Comparison of ENCODE assay signal across 9 mouse cellular contexts in genomic region chr2:19263375-19263774, GRCm38 (mm10).
A peak's percentile ranks its signal among the peaks of the same experiment; 100 is the strongest.
DNase-seq lines count a peak whose midpoint lies in the region; ATAC-seq and TF ChIP-seq lines count a peak whose summit lies in the region.
"Had no signal": no experiment of that assay in that cellular context is flagged by ENCODE, and none has a peak within 500 bp of the region (broad histone marks: within the 10 kb centered on the region; RNA-seq: fewer than 3 reads in every experiment).

No protein-coding gene starts in this region.

- peak; percentile 32 for TF ChIP-seq CTCF in heart, postnatal 0 days (IDR thresholded peaks at IDR 0.05; ENCODE audit: low read depth)
- peak; percentile 18; the same call in 1 of the 2 replicates for TF ChIP-seq CTCF in lung, adult 2 months (IDR thresholded peaks at IDR 0.05; ENCODE audit: insufficient read depth, low read length)
- peak in 2 of 3 experiments; percentile 39 to 41; a peak in 4 of 6 replicates for TF ChIP-seq CTCF in MEL (IDR thresholded peaks at IDR 0.05 in 2 of 3, conservative IDR thresholded peaks at IDR 0.05 in 1 of 3; ENCODE audit: control insufficient read depth in 1 of 3, insufficient read depth in 1 of 3, low read depth in 2 of 3, low read length in 3 of 3, poor library complexity in 1 of 3, severe bottlenecking in 1 of 3)
- peak; percentile 26 for TF ChIP-seq CTCF in midbrain, postnatal 0 days (IDR thresholded peaks at IDR 0.05)

- no peaks in the 10 kb centered on the region for H3K27me3 ChIP-seq in heart, postnatal 0 days (ENCODE audit: control insufficient read depth, insufficient read depth, low read length)
- no peaks in the 10 kb centered on the region; a peak in 2 of 4 replicates for H3K27me3 ChIP-seq in MEL (ENCODE audit: control insufficient read depth in 1 of 2, insufficient read depth in 2 of 2, low read length in 2 of 2)
- H3K27me3 ChIP-seq in midbrain, postnatal 0 days (ENCODE audit: insufficient read depth, low read length) = no peaks in the 10 kb centered on the region
- H3K27me3 ChIP-seq: lung, embryonic 15.5 days had no signal

- no peaks in the 10 kb centered on the region for H3K79me2 ChIP-seq in MEL (ENCODE audit: control insufficient read depth, insufficient read depth, low read length, poor library complexity)

- no peaks in the 10 kb centered on the region for H3K36me3 ChIP-seq in heart, postnatal 0 days (replicated peaks; ENCODE audit: control insufficient read depth, insufficient read depth, low read length)
- no peaks in the 10 kb centered on the region for H3K36me3 ChIP-seq in MEL (ENCODE audit: control insufficient read depth in 1 of 2, insufficient read depth in 2 of 2, low read length in 2 of 2)
- no peaks in the 10 kb centered on the region for H3K36me3 ChIP-seq in midbrain, postnatal 0 days (ENCODE audit: insufficient read depth, low read length)
- H3K36me3 ChIP-seq: lung, embryonic 15.5 days had no signal

- TF ChIP-seq EP300 in heart, postnatal 0 days (IDR thresholded peaks at IDR 0.05; ENCODE audit: low read depth) = no peak
- TF ChIP-seq EP300 in MEL (IDR thresholded peaks at IDR 0.05; ENCODE audit: low read depth in 1 of 2, low read length in 2 of 2) = no peak

- no peak for TF ChIP-seq POLR2A in lung, adult 2 months (IDR thresholded peaks at IDR 0.05; ENCODE audit: borderline replicate concordance, extremely low read depth, low read depth, low read length)
- no peak for TF ChIP-seq POLR2A in MEL (IDR thresholded peaks at IDR 0.05; ENCODE audit: control insufficient read depth in 1 of 2, insufficient read depth in 1 of 2, low read depth in 1 of 2, low read length in 2 of 2, poor library complexity in 1 of 2)

- H3K27ac ChIP-seq in heart, postnatal 0 days (ENCODE audit: low read depth) = no peak overlapping the region
- no peak overlapping the region for H3K27ac ChIP-seq in MEL (ENCODE audit: control insufficient read depth, low read depth, low read length)
- H3K27ac ChIP-seq in midbrain, postnatal 0 days (ENCODE audit: low read depth, low read length) = no peak overlapping the region
- H3K27ac ChIP-seq: lung, embryonic 15.5 days had no signal

- ATAC-seq in heart, postnatal 0 days (ENCODE audit: insufficient read depth, low read depth) = no peak
- ATAC-seq in midbrain, postnatal 0 days (ENCODE audit: low FRiP score) = no peak

- H3K4me2 ChIP-seq in heart, postnatal 0 days (ENCODE audit: low read depth, low read length) = no peak overlapping the region
- H3K4me2 ChIP-seq in midbrain, postnatal 0 days (ENCODE audit: low read depth, low read length, poor library complexity, severe bottlenecking) = no peak overlapping the region
- H3K4me2 ChIP-seq: lung, embryonic 15.5 days had no signal

- WGBS in heart, postnatal 0 days = 46% methylated on average over 5 of the region's 5 CpGs
- WGBS in lung, adult 2 months = 51% methylated on average over 5 of the region's 5 CpGs
- WGBS in midbrain, postnatal 0 days = 60% methylated on average over 5 of the region's 5 CpGs

- no peaks in the 10 kb centered on the region for H3K9me3 ChIP-seq in heart, postnatal 0 days (replicated peaks; ENCODE audit: control insufficient read depth, low read length)
- no peaks in the 10 kb centered on the region for H3K9me3 ChIP-seq in MEL (replicated peaks; ENCODE audit: insufficient read depth, low read length)
- no peaks in the 10 kb centered on the region for H3K9me3 ChIP-seq in midbrain, postnatal 0 days (ENCODE audit: low read length)
- H3K9me3 ChIP-seq: lung, embryonic 15.5 days had no signal

- no peaks in the 10 kb centered on the region for H3K4me1 ChIP-seq in heart, postnatal 0 days (ENCODE audit: control insufficient read depth, insufficient read depth)
- H3K4me1 ChIP-seq in lung, adult 2 months (ENCODE audit: control insufficient read depth, insufficient read depth, low read length) = no peaks in the 10 kb centered on the region
- H3K4me1 ChIP-seq in MEL (ENCODE audit: control insufficient read depth in 1 of 2, insufficient read depth in 2 of 2, low read length in 2 of 2) = no peaks in the 10 kb centered on the region
- no peaks in the 10 kb centered on the region for H3K4me1 ChIP-seq in midbrain, postnatal 0 days (ENCODE audit: insufficient read depth, low read length)
- H3K4me1 ChIP-seq: lung, embryonic 15.5 days had no signal

- no peak overlapping the region for H3K4me3 ChIP-seq in heart, postnatal 0 days (ENCODE audit: low read depth, low read length)
- H3K4me3 ChIP-seq in lung, adult 2 months (replicated peaks; ENCODE audit: extremely low read depth, low read depth, low read length) = no peak overlapping the region
- H3K4me3 ChIP-seq in MEL (ENCODE audit: control insufficient read depth in 1 of 2, insufficient read depth in 1 of 2, low read depth in 2 of 2, low read length in 2 of 2) = no peak overlapping the region
- H3K4me3 ChIP-seq in midbrain, postnatal 0 days (ENCODE audit: low read depth, low read length) = no peak overlapping the region
- H3K4me3 ChIP-seq: lung, embryonic 15.5 days had no signal

- TF ChIP-seq RAD21 in MEL (IDR thresholded peaks at IDR 0.05; ENCODE audit: low read depth, low read length) = peak; percentile 11

- no peak for DNase-seq in heart, postnatal 0 days (ENCODE audit: low spot score)
- no peak for DNase-seq in heart, postnatal 4 days
- no peak for DNase-seq in lung, adult 2 months
- DNase-seq in lung, postnatal 25 days (ENCODE audit: low spot score) = no peak
- peak; percentile 14 for DNase-seq in MEL (ENCODE audit: low read depth, low spot score)
- DNase-seq in midbrain, postnatal 0 days (ENCODE audit: low spot score) = peak; percentile 21
- no peak for DNase-seq in adrenal gland, postnatal 10 days
- no peak for DNase-seq in cerebellum, postnatal 25 days

- H3K9ac ChIP-seq in heart, postnatal 0 days (replicated peaks; ENCODE audit: low read depth, low read length) = no peak overlapping the region
- H3K9ac ChIP-seq in MEL (ENCODE audit: control insufficient read depth, low read depth, low read length, poor library complexity, severe bottlenecking) = no peak overlapping the region
- H3K9ac ChIP-seq in midbrain, postnatal 0 days (replicated peaks; ENCODE audit: low read length, poor library complexity, severe bottlenecking) = no peak overlapping the region
- H3K9ac ChIP-seq: lung, embryonic 15.5 days had no signal

TF ChIP-seq in MEL, 35 proteins besides CTCF, POLR2A, EP300 and RAD21:
- TF ChIP-seq SMC3 (IDR thresholded peaks at IDR 0.05; ENCODE audit: low read depth, low read length) (peak; percentile 53), ZMIZ1 (IDR thresholded peaks at IDR 0.05; ENCODE audit: low read depth, low read length) (no peak)

Comparison
In these comparisons a context has a peak if more than half of its experiments do, and no peak if none do; other contexts are left out.
1. DNase-seq: peak in MEL (single experiment) and midbrain, postnatal 0 days (single experiment); none in heart, postnatal 0 days (single experiment), heart, postnatal 4 days (single experiment), lung, adult 2 months (single experiment), lung, postnatal 25 days (single experiment), adrenal gland, postnatal 10 days (single experiment) and cerebellum, postnatal 25 days (0 of 2).
2. Peak in every context shown above with its lines, with median percentiles within 50 percentile points of each other: CTCF ChIP-seq.